Mouse (Mus musculus): ENCODE data around the gene Trio.

The Trio gene

DNA sequence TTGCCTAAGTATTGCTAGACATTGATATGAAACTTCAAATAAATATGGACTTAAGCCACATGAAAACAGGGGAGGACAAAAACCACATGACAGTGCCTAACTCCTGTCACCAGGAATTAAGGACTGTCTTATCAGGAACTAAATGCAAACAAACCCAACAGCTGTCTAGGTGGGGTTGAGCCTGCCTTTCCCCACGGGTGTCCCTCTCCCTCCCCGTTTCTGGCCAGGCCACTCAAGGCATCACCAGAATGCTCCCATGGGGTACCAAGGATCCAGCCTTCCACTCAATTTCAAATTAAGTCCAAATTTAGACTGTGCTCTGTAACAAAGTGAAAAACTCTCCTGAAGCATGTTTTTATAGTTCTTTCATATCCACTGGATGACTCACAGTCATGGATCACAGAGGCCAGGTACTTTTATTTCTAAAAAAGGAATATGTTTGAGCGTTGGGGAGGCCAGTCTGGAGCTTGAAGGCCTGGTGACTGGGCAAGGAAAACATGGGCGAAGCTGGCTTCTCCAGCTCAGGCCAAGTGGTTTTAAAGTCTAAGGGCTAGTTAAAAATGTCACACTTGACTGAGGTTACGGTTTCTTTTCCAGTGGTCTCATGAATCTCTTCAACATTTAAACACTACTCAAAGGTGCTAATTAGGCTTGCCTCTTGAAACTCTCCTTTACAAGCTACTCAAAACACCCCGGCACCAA lies 33.6 kb downstream of the Trio start:
- DNase-seq (ENCODE audit: low spot score), result no peak

DNA sequence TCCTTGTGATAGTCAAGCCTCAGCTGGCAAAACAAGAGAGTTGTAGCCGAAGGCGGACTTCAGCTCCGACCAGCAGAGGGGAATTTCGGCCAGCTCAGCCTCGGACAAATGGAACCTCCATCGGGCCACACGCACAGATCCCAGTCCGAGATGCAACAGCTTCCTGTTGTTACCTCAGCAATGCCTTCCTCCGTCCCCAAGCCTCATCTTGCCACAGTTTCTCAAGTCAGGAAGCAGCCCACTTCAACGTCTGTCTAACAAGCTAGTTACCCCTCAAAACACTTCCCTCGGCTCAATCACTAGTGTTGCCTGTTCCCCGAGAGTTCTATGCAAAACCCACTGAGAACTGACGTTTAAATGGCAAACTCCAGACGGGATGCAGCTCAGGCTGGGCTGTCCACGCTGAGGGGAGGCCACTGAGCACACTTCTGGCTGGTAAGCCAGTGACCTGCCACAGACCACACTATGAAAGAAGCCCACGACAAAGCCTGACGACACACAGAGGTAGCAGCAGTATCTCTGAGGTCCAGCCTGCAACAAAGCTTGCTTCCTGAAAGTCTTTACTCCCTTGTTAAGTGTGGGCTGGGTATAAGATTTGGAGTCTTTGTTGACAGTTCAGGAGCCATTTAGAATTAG lies 34.5 kb downstream of the Trio start:
- no peak for DNase-seq (ENCODE audit: low spot score)

DNA sequence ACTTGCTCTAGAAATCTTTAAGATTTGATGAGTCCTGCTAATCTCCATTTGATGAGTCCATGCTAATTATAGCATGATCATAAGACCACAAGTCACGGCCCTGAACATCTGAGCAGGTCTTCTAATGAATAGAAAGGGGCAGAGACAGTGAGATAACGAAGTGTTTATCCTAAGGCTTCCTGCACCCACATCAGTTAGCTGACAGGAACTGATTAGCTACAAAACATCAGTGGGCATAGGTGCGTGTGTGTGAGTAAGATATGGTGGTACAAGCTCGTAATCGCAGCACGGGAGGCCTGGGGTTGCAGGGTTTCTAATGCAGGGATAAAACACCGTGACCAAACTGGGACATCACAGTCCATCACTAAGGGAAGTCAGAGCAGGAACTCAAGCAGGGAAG lies 37.7 kb downstream of the Trio start:
- DNase-seq (ENCODE audit: low spot score), result no peak

DNA sequence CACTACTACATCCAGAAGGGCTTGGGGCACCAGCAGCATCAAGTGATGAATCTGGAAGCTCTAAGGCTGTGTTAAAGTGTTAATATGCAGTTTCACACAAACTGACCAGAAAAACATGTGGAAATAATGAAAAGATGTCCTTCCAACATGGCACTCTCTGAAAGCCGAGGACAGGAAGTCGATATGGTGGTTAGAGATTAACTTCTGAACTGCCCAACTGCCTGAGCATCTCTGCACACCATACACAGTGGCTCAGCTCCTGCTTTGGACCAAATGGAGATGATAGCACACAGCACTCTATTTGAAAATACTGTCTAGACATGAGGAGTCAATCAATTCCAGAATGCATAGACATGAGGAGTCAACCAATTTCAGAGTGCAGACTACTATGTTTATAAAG lies 40.8 kb downstream of the Trio start:
- no peak for DNase-seq (ENCODE audit: low spot score)

DNA sequence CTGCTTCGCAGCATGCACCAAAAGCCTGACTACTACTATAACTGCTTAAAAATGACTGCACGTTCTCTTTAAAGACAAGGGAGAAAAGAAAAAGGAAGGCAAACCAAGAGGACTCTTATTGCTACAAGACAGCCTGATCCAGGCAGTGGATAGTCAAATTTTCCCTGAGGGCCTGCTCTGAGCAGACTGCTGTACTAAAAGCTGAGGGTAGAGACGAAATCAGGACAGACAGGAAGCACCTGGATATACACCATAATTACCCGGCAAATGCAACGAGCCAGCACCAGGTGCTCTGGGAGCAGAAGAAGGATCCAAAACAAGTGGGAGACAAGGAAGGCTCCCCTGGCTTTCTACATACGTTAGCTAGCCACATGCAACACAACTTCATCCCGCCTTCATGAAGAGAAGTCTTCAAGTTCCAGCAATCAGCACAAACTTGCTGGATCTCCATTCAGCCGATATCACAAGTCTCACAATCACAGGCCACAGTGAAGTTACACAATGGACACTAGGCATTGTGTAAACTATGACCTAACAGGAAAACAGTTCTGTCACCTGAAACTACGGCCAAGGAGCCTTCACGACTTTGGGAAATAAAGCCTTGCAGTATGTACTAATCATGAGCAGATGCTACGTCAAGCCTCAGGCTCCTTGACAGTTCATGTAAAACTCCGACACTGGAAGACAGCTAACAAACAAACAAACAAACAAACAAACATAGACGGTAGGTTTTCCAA lies 43.7 kb downstream of the Trio start:
- no peak for DNase-seq (ENCODE audit: low spot score)

DNA sequence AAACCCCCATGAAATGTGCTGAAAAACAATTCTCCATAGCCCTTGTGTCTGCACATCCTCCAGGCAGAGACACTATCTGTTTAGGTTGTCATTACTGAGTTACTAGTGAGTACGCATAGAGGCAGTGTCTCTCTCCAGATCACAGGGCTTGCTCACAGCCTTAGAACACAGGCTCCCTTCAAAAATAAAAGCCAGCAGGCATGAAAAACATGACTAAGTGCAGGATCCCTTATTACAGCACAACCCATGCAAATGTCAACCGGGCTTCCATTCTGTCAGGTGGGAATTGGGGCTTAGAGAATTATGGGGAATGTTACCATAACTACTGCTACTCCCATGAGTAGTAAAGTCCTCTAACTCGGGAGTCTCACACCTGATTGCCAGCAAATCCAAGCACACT lies 44.4 kb downstream of the Trio start:
- DNase-seq (ENCODE audit: low spot score), result no peak

DNA sequence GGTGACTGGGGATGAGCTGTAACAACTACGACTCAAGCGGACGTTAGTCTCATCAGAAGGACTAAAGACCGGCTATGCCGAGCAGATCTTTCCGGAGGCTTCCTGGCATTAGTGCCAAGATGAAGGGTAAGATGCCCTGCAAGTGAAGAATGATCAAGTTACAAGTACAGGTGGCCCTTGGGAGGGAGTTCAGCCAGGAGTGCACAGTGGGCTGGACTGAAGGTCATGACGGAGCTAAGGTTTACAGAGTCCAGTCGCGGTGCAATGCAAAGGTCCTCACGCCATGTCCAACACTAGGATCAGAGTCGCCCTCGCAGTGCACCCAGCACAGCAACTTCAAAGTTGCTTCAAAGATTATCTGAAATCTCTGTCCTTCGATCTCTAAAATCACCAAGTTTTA lies 45.2 kb downstream of the Trio start:
- no peak for DNase-seq (ENCODE audit: low spot score)

DNA sequence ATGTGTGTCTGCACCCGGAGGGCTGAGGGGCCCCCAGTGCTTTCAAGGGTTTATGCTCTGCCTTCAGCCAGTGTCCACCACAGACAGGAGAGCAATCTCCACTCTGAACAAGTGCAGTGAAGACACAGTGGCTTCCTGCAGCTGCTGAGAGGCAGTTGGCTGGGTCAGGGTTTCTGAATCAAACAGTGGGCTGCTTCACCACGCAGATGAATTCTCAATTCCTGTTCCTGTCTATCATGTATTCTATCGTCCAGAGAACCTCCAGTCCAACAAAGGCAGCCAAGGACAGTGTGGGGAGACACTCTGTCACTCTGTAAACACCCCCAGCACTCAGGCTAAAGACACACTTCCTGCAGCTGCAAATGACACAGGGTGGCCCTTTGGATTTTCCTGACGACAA lies 48.7 kb downstream of the Trio start:
- DNase-seq (ENCODE audit: low spot score), result no peak

DNA sequence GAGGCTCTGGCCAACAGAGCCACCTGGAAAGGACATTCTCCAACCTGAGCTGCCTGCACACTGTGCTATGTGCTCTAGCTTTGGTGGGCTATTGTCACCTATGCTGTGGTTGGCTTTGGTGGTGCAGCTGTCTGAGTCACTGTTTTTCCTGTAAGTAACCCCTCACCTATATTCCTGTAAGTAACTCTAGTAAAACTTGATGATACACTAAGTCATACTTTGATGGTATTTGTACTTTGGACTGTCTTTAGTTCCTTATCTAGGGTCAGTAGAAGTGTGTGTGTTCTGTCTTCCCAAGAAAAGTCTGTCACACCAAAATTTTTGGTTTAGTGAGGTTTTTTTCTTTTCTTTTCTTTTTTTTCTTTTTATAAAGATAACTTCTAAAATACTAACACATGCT lies 49.3 kb downstream of the Trio start:
- DNase-seq (ENCODE audit: low spot score), result no peak

DNA sequence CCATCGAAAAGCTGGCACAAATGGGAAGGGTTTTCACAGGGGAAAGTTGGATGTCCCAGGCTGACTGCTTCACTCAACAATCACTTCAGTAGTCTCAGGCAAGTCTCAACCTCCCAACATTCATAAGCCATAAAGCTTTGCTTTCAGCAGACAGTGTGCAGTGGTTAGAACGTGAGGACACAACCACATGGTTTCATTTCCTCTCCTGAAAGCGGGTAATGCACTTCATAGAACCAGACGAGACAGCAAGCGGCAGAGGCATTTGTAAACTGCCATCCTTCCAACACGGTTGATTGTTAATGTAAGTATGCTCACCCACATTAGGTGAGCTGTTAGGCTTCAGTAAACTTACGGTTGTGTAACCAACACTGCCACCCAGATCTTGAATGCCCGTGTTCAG lies 51.0 kb downstream of the Trio start:
- no peak for DNase-seq (ENCODE audit: low spot score)

DNA sequence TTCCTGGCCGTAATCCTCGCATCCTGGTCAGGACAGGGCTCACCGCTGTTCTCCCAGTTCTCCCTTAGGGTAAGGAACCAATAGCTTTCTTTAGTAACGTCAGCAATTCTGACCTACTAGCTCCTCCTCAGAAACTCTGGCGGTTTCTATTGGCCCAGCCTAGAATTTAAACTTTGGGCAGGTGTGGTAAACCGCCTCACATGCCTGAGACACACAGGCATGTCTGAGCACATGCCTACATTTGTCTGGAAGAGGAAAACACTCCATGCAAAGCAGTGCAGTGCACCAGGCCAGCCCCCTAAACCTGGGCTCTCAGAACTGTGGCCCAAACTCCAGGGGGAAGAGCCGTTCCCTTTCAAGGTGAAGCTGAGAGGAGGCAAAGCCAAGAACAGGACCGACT lies 57.5 kb downstream of the Trio start:
- no peak for DNase-seq (ENCODE audit: low spot score)

DNA sequence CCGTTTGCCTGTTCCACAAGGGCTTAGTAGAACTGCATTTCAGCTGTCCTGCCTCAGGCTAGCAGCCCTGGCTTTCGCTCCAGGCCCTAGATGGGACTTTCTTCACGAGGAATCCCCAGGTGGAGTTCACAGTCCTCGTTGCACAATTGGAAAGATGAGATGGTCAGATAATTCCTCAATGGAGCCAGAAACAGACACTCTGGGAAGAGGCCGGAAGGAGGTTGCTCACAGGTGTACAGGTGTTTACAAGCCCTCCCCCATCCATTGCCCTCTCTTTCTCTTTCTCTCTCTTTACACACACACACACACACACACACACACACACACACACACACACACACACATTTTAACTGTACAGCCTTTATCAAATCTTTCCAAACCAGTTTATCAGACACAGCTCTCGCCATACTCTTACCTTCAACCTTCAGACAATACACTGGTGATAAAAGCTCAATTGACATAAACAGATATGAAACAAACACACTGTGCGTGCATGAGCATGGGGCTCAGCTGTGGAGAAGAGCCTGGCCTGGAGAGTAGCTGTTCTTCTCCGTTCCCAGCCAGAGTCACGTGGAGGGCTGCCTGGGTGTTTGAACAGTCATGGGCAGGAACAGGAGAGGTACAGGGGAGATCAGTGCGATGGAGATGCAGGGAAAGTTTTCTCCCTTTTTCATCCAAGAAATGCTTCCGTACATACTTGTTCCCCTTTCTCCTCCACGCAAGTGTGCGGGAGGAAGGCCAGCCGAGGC lies 58.3 kb downstream of the Trio start:
- DNase-seq (ENCODE audit: low spot score), result no peak

DNA sequence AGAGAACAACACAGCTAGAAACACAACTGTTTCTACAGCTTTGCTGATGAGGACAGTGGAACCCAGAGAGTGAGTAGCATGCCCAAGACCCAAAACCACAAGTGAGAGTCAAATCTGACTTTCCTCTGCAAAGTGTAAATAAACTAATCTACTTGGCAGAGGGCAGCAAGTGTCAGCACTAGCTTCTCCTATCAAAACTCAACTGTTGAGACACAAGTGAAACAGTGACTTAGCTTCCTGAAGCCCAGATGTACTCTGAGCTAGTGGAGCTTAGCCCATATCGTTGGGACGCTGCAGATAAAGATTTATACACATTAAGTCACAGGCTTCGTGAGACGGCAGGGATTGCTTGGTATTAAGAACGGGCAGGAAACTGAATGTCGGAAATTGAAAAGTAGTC lies 60.8 kb downstream of the Trio start:
- DNase-seq (ENCODE audit: low spot score), result no peak

DNA sequence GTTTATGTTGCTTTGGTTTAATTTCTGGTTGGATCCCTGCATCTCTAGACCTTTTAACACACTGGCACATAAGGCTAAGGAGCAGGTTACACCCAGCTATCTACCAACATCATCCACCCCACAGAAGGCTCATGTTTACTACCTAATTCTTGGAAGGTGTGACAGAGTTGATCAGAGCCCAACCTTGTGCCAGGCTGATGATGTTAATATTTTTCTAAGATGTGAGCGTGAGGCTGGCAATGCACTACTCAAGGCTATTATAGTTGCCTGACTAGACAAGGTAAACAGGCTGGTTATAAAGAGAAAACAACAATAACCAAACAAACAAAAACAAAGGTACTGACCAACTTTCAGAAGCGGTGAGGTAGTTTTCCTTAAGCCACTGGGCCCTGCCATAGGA lies 62.1 kb downstream of the Trio start:
- no peak for DNase-seq (ENCODE audit: low spot score)

DNA sequence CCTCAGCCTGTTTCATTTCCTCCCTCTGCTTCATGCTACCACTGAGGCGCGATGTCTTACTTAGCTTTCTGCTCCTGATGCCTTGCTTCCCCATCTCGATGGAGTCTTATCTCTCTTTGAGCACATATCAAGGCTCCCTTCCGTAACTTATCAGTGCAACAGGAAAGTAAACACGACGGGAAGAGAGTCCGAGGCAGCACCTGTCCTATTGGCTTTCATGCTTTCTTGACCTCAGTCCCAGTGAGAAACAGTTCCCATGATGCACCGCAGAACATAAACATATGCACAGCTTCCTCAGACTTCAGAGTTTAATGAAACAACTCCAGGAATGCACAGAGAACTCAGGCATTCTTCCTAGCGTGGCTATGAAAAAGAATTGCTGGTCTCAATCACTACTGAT lies 65.0 kb downstream of the Trio start:
- DNase-seq (ENCODE audit: low spot score), result no peak

DNA sequence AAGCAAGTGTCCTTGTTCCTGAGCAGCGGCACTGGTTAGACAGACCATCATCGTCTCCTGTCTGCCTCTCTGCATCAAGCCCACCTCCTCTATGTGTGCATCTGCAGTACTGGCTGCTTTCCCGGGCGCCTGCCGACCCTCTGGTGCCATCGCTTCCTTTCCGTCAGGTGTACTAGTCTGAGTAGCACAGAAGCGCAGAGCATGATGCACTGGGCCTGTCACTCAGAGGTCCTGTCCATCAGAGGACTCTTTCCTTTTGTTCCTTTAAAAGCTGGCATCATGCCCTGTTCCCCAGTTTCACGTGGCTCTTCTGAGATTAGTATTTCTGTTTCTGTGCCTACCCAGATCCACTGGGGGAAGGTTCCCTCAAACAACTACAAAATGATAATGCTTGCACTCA lies 67.8 kb downstream of the Trio start:
- DNase-seq (ENCODE audit: low spot score), result no peak

DNA sequence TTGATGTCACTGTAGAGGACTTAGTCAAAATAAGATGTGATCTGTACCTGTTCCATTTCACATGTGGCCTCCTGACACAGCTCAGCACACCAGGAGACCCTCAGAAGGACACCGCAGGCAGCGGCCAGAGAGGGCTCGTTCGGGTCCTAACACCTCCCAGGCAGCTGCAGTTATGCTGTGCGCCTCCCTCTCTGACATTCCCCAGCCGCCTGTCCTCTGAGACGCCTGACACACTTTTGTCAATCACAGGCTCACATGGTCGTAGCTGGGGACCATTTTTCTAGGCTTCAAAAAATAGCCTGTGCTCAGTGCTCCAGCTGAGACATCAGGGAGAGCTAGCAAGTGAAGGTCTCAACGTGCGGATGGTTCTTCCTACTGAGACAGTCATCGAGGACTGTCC lies 70.0 kb downstream of the Trio start:
- no peak for DNase-seq (ENCODE audit: low spot score)

DNA sequence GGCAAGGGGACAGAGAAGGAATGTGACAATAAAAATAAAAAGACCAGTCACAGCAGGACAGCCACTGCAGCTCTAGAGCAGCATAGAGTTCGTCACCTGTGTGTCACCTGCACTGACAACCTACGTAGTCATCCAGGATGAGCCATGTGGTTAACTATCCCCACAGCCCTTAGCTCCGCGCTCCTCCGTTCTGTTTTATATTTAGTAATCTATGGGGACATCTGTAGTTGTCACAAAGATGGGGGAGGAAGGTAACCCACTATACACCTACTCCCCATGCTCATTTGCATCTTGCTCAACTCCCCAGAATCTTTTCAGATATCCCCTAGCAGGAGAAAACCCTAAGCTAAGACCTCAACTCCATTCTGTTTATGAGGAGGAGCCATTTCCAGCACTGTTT lies 71.3 kb downstream of the Trio start:
- DNase-seq (ENCODE audit: low spot score), result no peak

DNA sequence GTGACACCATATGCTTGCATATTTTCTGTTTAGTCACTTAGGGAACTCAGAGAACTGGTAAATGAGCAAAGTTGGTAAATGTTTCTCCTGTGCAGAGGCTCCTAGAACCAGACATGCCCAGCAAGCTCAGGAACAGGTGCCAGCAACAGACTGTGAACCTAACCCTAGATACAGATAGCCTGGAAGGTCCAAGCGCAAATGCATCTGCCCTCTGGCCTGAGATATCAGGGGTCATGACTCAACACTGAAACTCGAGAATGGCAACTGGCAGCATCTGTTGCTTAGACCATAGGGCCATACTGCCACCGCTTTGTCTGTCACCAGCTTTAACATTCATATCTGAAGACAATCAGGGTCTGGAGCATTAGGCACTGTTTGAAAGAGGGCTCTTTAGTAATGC lies 72.1 kb downstream of the Trio start:
- no peak for DNase-seq (ENCODE audit: low spot score)

DNA sequence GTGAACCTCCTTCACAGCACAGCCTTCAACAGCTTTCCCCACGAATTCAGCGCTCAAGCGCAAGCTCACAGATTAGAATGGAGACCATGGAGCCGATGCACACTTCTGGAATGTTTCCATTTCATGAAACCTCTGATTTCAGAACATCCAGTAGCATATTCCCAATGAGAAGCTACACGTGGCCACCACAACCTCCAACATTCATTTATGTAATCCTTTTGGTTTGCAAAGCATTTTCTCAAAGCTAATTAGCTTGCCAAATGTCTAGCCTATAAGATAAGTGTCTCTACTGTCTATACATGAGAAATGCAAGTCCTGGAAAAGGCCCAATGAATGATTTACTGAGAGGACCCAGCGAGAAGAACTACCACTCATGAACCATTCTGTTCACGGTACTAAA lies 74.5 kb downstream of the Trio start:
- no peak for DNase-seq (ENCODE audit: low spot score)

DNA sequence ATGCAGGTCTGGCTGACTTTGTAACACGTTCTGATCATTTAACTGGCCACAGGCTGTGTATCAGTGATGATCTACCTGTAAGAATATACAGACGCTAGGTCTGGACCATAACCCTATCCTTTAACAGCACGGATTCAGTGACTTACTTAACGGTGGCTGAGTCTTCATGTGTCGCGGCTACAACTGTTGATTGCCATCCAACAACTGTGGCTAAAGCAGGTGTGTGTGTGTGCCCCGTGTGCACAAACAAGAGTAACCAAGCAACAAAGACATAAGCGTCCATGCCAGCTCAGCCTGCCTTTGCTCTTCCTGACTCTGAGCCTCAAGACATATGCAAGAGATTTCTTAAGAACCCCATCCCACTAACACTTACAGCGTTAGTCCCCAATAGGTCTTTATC lies 76.5 kb downstream of the Trio start:
- no peak for DNase-seq (ENCODE audit: low spot score)

DNA sequence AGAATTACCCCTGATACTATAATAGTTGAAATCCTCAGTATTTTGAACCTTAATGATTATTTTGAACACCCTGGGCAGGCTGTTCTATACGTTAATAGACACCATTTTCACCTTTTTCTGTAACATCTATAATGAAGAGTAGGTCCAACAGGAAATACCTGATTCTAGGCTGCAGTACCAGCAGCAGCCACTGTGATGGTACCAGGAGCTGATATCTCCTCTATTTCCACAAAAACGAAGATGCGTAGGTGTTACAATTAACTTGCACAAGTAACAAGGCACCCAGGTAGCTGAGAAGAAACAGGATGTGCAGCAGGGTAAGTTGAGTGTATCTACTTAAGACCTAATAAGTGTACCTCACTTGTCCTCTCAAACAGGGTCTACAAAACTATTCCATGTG lies 77.8 kb downstream of the Trio start:
- no peak for DNase-seq (ENCODE audit: low spot score)

DNA sequence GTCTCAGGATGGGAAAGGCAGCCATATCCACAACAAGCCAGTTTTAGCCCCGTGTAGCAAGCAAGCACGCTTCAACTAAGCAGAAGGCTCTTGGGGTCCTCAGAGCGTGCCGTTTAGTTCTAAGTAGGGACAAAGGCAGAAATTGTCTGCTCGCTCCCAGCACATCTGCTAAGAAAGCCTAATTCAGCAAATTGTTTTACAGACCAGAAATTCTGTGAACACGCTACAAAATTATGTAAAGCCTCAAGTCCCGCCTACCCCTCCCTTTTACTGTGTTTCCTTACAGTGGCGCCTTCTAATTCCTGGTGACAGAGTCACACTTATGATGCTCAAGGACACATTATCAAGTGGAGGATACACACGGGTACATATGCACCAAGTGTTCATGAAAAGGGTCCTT lies 80.1 kb downstream of the Trio start:
- DNase-seq (ENCODE audit: low spot score), result no peak

Data from ovary, adult 18-20 months (tissue).